Mouse (Mus musculus): ENCODE data around the gene Vps52. TPM values are rescaled to one million over a fixed set of nuclear protein-coding genes. Genes with fewer than 3 reads are reported as not detected.

The Vps52 gene
- polyA plus RNA-seq, 1 experiment from 2014 or later = 23.5 TPM

DNA sequence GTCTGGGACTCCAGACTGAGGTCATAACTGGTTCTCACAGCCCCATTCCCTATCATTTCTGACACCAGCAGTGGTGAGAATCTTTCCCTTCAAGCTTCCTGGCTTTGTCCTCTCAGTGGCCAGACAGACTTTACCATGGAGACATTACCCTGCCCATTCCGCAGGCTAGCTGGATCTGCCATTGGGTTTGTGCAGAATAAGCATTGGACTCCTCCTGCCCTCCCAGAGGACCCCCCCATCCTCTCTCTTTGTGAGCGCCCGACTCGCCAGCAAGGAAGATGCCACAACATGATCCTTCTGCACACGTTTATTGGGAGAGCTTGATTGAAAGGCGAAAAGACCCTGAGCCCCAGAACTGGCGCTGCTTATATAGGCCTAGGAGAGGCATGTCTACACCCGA is 57.8 kb downstream of the Vps52 start:
- Histone ChIP-seq H3K27ac (ENCODE audit: low read depth, low read length) (no peak overlapping the region), H3K4me2 (replicated peaks; ENCODE audit: low read depth) (no peak overlapping the region), H3K27me3 (replicated peaks; ENCODE audit: control insufficient read depth, insufficient read depth, low read length) (no peaks in the 10 kb centered on the region), H3K4me1 (replicated peaks; ENCODE audit: control insufficient read depth, insufficient read depth, low read length) (no peaks in the 10 kb centered on the region), H3K9me3 (ENCODE audit: control insufficient read depth) (no peaks in the 10 kb centered on the region), H3K9ac (ENCODE audit: low read depth, low read length) (no peak overlapping the region), H3K4me3 (ENCODE audit: low read depth, low read length) (no peak overlapping the region), H3K36me3 (ENCODE audit: control insufficient read depth, insufficient read depth) (no peaks in the 10 kb centered on the region)
- 92% methylated on average over 8 of the region's 8 CpGs for WGBS
- TF ChIP-seq CTCF (IDR thresholded peaks at IDR 0.05; ENCODE audit: low read depth) = no peak
- ATAC-seq = no peak

Other genes starting within 250 kb of the Vps52 start
- gene March2, start 237.1 kb upstream of the Vps52 start, polyA plus RNA-seq (2015; fragmentation: Nextera tagmentation; extraction: Ambion mirVana) = 51.2 and 56.0 TPM in 2 replicates
- 157 and 160 TPM in 2 replicates for gene Rab11b, start 195.3 kb upstream of the Vps52 start, polyA plus RNA-seq (2015; fragmentation: Nextera tagmentation; extraction: Ambion mirVana)
- 26.7 and 33.5 TPM in 2 replicates for gene Angptl4, start 174.0 kb upstream of the Vps52 start, polyA plus RNA-seq (2015; fragmentation: Nextera tagmentation; extraction: Ambion mirVana)
- gene Kank3, start 145.3 kb upstream of the Vps52 start, polyA plus RNA-seq (2015; fragmentation: Nextera tagmentation; extraction: Ambion mirVana) = 14.8 and 14.9 TPM in 2 replicates
- 831 and 858 TPM in 2 replicates for gene Rps28, start 131.2 kb upstream of the Vps52 start, polyA plus RNA-seq (2015; fragmentation: Nextera tagmentation; extraction: Ambion mirVana)
- 503 and 513 TPM in 2 replicates for gene Ndufa7, start 131.2 kb upstream of the Vps52 start, polyA plus RNA-seq (2015; fragmentation: Nextera tagmentation; extraction: Ambion mirVana)
- 16.8 and 17.6 TPM in 2 replicates for gene Cd320, start 112.7 kb upstream of the Vps52 start, polyA plus RNA-seq (2015; fragmentation: Nextera tagmentation; extraction: Ambion mirVana)
- gene Gm7029, start 82.0 kb upstream of the Vps52 start, polyA plus RNA-seq (2015; fragmentation: Nextera tagmentation; extraction: Ambion mirVana) = not detected in 2 replicates
- 1.7 and 1.9 TPM in 2 replicates for gene Kifc1, start 65.2 kb upstream of the Vps52 start, polyA plus RNA-seq (2015; fragmentation: Nextera tagmentation; extraction: Ambion mirVana)
- gene Platr17, start 50.7 kb upstream of the Vps52 start, polyA plus RNA-seq (2015; fragmentation: Nextera tagmentation; extraction: Ambion mirVana) = 0.25 and 0.31 TPM in 2 replicates
- 20.6 and 22.6 TPM in 2 replicates for gene Daxx, start 46.4 kb upstream of the Vps52 start, polyA plus RNA-seq (2015; fragmentation: Nextera tagmentation; extraction: Ambion mirVana)
- 102 and 110 TPM in 2 replicates for gene Tapbp, start 39.9 kb upstream of the Vps52 start, polyA plus RNA-seq (2015; fragmentation: Nextera tagmentation; extraction: Ambion mirVana)
- gene Zbtb22, start 39.9 kb upstream of the Vps52 start, polyA plus RNA-seq (2015; fragmentation: Nextera tagmentation; extraction: Ambion mirVana) = 11.1 and 12.9 TPM in 2 replicates
- 10.8 and 11.6 TPM in 2 replicates for gene Rgl2, start 26.3 kb upstream of the Vps52 start, polyA plus RNA-seq (2015; fragmentation: Nextera tagmentation; extraction: Ambion mirVana)
- gene Pfdn6, start 15.5 kb upstream of the Vps52 start, polyA plus RNA-seq (2015; fragmentation: Nextera tagmentation; extraction: Ambion mirVana) = 111 and 116 TPM in 2 replicates
- gene Wdr46, start 15.2 kb upstream of the Vps52 start, polyA plus RNA-seq (2015; fragmentation: Nextera tagmentation; extraction: Ambion mirVana) = 10.6 and 11.2 TPM in 2 replicates
- gene B3galt4, start 4.3 kb upstream of the Vps52 start, polyA plus RNA-seq (2015; fragmentation: Nextera tagmentation; extraction: Ambion mirVana) = 14.0 and 15.0 TPM in 2 replicates
- 1,060 and 1,067 TPM in 2 replicates for gene Rps18, start 189 bp downstream of the Vps52 start, polyA plus RNA-seq (2015; fragmentation: Nextera tagmentation; extraction: Ambion mirVana)
- gene H2-K1, start 44.5 kb downstream of the Vps52 start, polyA plus RNA-seq (2015; fragmentation: Nextera tagmentation; extraction: Ambion mirVana) = 896 and 933 TPM in 2 replicates
- 9.1 and 10.1 TPM in 2 replicates for gene Ring1, start 68.9 kb downstream of the Vps52 start, polyA plus RNA-seq (2015; fragmentation: Nextera tagmentation; extraction: Ambion mirVana)
- 59.8 and 67.1 TPM in 2 replicates for gene H2-Ke6, start 72.2 kb downstream of the Vps52 start, polyA plus RNA-seq (2015; fragmentation: Nextera tagmentation; extraction: Ambion mirVana)
- gene Slc39a7, start 75.9 kb downstream of the Vps52 start, polyA plus RNA-seq (2015; fragmentation: Nextera tagmentation; extraction: Ambion mirVana) = 99.1 and 99.5 TPM in 2 replicates
- 19.5 and 22.1 TPM in 2 replicates for gene Rxrb, start 76.0 kb downstream of the Vps52 start, polyA plus RNA-seq (2015; fragmentation: Nextera tagmentation; extraction: Ambion mirVana)
- 0.13 and 0.21 TPM in 2 replicates for gene Col11a2, start 83.6 kb downstream of the Vps52 start, polyA plus RNA-seq (2015; fragmentation: Nextera tagmentation; extraction: Ambion mirVana)
- gene H2-Oa, start 136.5 kb downstream of the Vps52 start, polyA plus RNA-seq (2015; fragmentation: Nextera tagmentation; extraction: Ambion mirVana) = 0.25 and 0.90 TPM in 2 replicates
- gene H2-DMa, start 163.7 kb downstream of the Vps52 start, polyA plus RNA-seq (2015; fragmentation: Nextera tagmentation; extraction: Ambion mirVana) = 15.2 and 16.7 TPM in 2 replicates
- 51.8 and 60.0 TPM in 2 replicates for gene Brd2, start 166.8 kb downstream of the Vps52 start, polyA plus RNA-seq (2015; fragmentation: Nextera tagmentation; extraction: Ambion mirVana)
- gene H2-DMb2, start 187.5 kb downstream of the Vps52 start, polyA plus RNA-seq (2015; fragmentation: Nextera tagmentation; extraction: Ambion mirVana) = 0.97 and 0.98 TPM in 2 replicates
- 5.1 and 6.4 TPM in 2 replicates for gene H2-DMb1, start 197.3 kb downstream of the Vps52 start, polyA plus RNA-seq (2015; fragmentation: Nextera tagmentation; extraction: Ambion mirVana)
- 14.1 and 15.0 TPM in 2 replicates for gene Tap1, start 231.7 kb downstream of the Vps52 start, polyA plus RNA-seq (2015; fragmentation: Nextera tagmentation; extraction: Ambion mirVana)
- gene Psmb9, start 232.0 kb downstream of the Vps52 start, polyA plus RNA-seq (2015; fragmentation: Nextera tagmentation; extraction: Ambion mirVana) = 36.8 and 37.7 TPM in 2 replicates
- gene Psmb8, start 241.9 kb downstream of the Vps52 start, polyA plus RNA-seq (2015; fragmentation: Nextera tagmentation; extraction: Ambion mirVana) = 82.4 and 86.4 TPM in 2 replicates
- gene Tap2, start 247.7 kb downstream of the Vps52 start, polyA plus RNA-seq (2015; fragmentation: Nextera tagmentation; extraction: Ambion mirVana) = 11.2 and 13.0 TPM in 2 replicates

All from intestine, postnatal 0 days (tissue).